Mouse (Mus musculus): ENCODE data around the gene B4galt4.

DNA sequence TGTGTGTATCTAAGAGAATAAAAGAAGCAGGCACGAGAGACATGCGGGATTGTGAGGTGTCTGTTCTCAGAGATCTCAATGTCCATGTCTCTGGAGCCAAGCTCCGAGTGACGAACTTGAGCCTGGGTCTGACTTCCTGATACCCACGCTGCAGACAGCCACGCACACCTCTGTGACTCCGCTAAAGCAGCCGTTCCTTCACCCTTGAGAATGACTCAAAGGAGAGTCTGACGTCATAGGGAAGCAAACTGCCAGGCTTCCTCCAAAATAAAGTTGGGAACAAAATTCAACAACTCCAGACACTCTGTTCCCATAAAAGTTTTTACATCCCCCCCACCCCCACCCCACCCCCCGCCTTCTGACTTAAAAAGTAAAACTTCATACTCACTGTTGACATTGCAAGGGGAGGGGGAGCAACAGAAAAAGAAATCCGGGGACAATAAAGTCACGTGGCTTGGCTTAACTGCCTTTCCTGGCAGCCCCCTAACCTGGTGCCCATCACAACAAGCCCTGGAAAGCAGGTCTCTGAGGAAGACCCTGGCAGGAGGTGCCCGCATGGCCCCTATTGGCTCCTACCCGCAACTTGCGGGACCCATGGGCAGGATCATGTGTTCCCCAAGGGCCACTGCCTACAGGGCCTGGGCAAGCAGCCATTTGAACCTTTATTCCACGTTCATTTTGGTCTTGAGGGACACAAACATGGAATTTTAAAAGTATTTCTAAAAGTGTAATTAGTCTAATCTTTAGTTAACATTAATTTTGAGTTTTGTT lies 41.5 kb upstream of the B4galt4 start:
- TF ChIP-seq CTCF (IDR thresholded peaks at IDR 0.05; ENCODE audit: low read depth) (no peak), EP300 (optimal IDR thresholded peaks at IDR 0.05) (no peak)

Data from stomach, postnatal 0 days (tissue).